Mouse (Mus musculus): ENCODE results near the gene Inpp5b. TPM values are rescaled to one million over a fixed set of nuclear protein-coding genes. Genes with fewer than 3 reads are reported as not detected.
A peak's percentile ranks its signal among the peaks of the same experiment; 100 is the strongest.

The Inpp5b gene
- 25.2 and 28.8 TPM in 2 replicates for polyA plus RNA-seq (2016; fragmentation: Nextera tagmentation; extraction: Ambion mirVana)

- H3K4me3 ChIP-seq: peak within 1 kb of the TSS; percentile 52
- peaks cover 8% of the 10 kb centered on the region; the same call in 1 of the 2 replicates for H3K36me3 ChIP-seq
- H3K4me2 ChIP-seq (replicated peaks): peak within 1 kb of the TSS; percentile 58
- peaks cover 8% of the 10 kb centered on the region for H3K4me1 ChIP-seq
- no peak within 1 kb of the TSS for H3K27ac ChIP-seq (replicated peaks)
- H3K9ac ChIP-seq (replicated peaks): peak within 1 kb of the TSS; percentile 55
- no peaks in the 10 kb centered on the region for H3K9me3 ChIP-seq
- WGBS: 15% methylated on average over 25 of the region's 25 CpGs
- H3K27me3 ChIP-seq: no peaks in the 10 kb centered on the region
- ATAC-seq (ENCODE audit: low FRiP score, low read depth): peak; percentile 92
These were observed at the start of gene Inpp5b for GRCm38 (mm10) chr4:124741376-124742343. Inpp5b (plus strand) TSS chr4:124741850.

GRCm38 (mm10) chr4:124692416-124692861 is 49.2 kb upstream of the Inpp5b start:
- H3K4me1 ChIP-seq: peaks cover 13% of the 10 kb centered on the region
- ATAC-seq (ENCODE audit: low FRiP score, low read depth): no peak
- no peaks in the 10 kb centered on the region for H3K9me3 ChIP-seq
- H3K36me3 ChIP-seq: peaks cover 12% of the 10 kb centered on the region; the same call in 1 of the 2 replicates
- H3K4me2 ChIP-seq (replicated peaks): peak overlapping the region; percentile 73
- H3K27me3 ChIP-seq: peaks cover 19% of the 10 kb centered on the region
- WGBS: 75% methylated on average over 3 of the region's 3 CpGs
- peak overlapping the region; percentile 91 for H3K4me3 ChIP-seq
- no peak overlapping the region for H3K27ac ChIP-seq (replicated peaks)
- peak overlapping the region; percentile 87 for H3K9ac ChIP-seq (replicated peaks)

- Histone ChIP-seq H3K27me3 (peaks cover 24% of the 10 kb centered on the region), H3K27ac (replicated peaks) (peak within 1 kb of the TSS; percentile 63; the same call in 1 of the 2 replicates), H3K4me2 (replicated peaks) (peak within 1 kb of the TSS; percentile 73), H3K36me3 (peaks cover 6% of the 10 kb centered on the region; the same call in 1 of the 2 replicates), H3K9me3 (no peaks in the 10 kb centered on the region), H3K4me1 (peaks cover 13% of the 10 kb centered on the region), H3K4me3 (peak within 1 kb of the TSS; percentile 91), H3K9ac (replicated peaks) (peak within 1 kb of the TSS; percentile 87)
- ATAC-seq (ENCODE audit: low FRiP score, low read depth): peak; percentile 97
- WGBS: 2% methylated on average over 43 of the region's 43 CpGs
These were observed 48.3 kb upstream of the Inpp5b start, which contains the start of gene Utp11 for GRCm38 (mm10) chr4:124693135-124693894. Utp11 (minus strand) TSS chr4:124693600.

- no peak for ATAC-seq (ENCODE audit: low FRiP score, low read depth)
- H3K9ac ChIP-seq (replicated peaks): no peak overlapping the region
- 67% methylated on average over 2 of the region's 2 CpGs for WGBS
These were observed 47.1 kb upstream of the Inpp5b start for GRCm38 (mm10) chr4:124694572-124694971.

GRCm38 (mm10) chr4:124695786-124696516 is 45.7 kb upstream of the Inpp5b start:
- no peak overlapping the region for H3K4me3 ChIP-seq
- WGBS: 15% methylated on average over 18 of the region's 18 CpGs
- no peak overlapping the region for H3K4me2 ChIP-seq (replicated peaks)

More at GRCm38 (mm10) chr4:124694572-124694971, 47.1 kb upstream of the Inpp5b start:
- H3K4me3 ChIP-seq: no peak overlapping the region
- no peaks in the 10 kb centered on the region for H3K9me3 ChIP-seq
- H3K27me3 ChIP-seq: peaks cover 30% of the 10 kb centered on the region
- peaks cover under 1% of the 10 kb centered on the region; the same call in 1 of the 2 replicates for H3K36me3 ChIP-seq
- no peak overlapping the region for H3K4me2 ChIP-seq (replicated peaks)
- peaks cover 14% of the 10 kb centered on the region for H3K4me1 ChIP-seq
- no peak overlapping the region for H3K27ac ChIP-seq (replicated peaks)

GRCm38 (mm10) chr4:124699791-124700190 is 41.9 kb upstream of the Inpp5b start:
- H3K9ac ChIP-seq (replicated peaks): 0 out of 2 replicates have a peak overlapping the region, but pooled peaks have one; percentile 24
- no peak for ATAC-seq (ENCODE audit: low FRiP score, low read depth)

More at GRCm38 (mm10) chr4:124695786-124696516, 45.7 kb upstream of the Inpp5b start:
- ATAC-seq (ENCODE audit: low FRiP score, low read depth): no peak
- Histone ChIP-seq H3K9ac (replicated peaks) (no peak overlapping the region), H3K4me1 (peaks cover 27% of the 10 kb centered on the region), H3K9me3 (no peaks in the 10 kb centered on the region), H3K36me3 (no peaks in the 10 kb centered on the region), H3K27ac (replicated peaks) (no peak overlapping the region), H3K27me3 (peaks cover 40% of the 10 kb centered on the region)

GRCm38 (mm10) chr4:124700248-124700971 is 41.2 kb upstream of the Inpp5b start, which contains the start of gene Fhl3:
Fhl3 (plus strand) TSS chr4:124700701.
- peaks cover 52% of the 10 kb centered on the region for H3K4me1 ChIP-seq
- H3K9me3 ChIP-seq: no peaks in the 10 kb centered on the region
- WGBS: 1% methylated on average over 45 of the region's 59 CpGs
- ATAC-seq (ENCODE audit: low FRiP score, low read depth): peak; percentile 66
- H3K9ac ChIP-seq (replicated peaks): peak within 1 kb of the TSS; percentile 77
- H3K27ac ChIP-seq (replicated peaks): 0 out of 2 replicates have a peak within 1 kb of the TSS, but pooled peaks have one; percentile 10
- H3K36me3 ChIP-seq: no peaks in the 10 kb centered on the region
- H3K27me3 ChIP-seq: peaks cover 46% of the 10 kb centered on the region
- H3K4me3 ChIP-seq: peak within 1 kb of the TSS; percentile 60
- H3K4me2 ChIP-seq (replicated peaks): peak within 1 kb of the TSS; percentile 98

More at GRCm38 (mm10) chr4:124699791-124700190, 41.9 kb upstream of the Inpp5b start:
- H3K36me3 ChIP-seq: no peaks in the 10 kb centered on the region
- WGBS: 6% methylated on average over 6 of the region's 6 CpGs
- H3K4me2 ChIP-seq (replicated peaks): peak overlapping the region; percentile 98
- H3K4me3 ChIP-seq: no peak overlapping the region
- H3K27me3 ChIP-seq: peaks cover 51% of the 10 kb centered on the region
- H3K9me3 ChIP-seq: no peaks in the 10 kb centered on the region
- no peak overlapping the region for H3K27ac ChIP-seq (replicated peaks)
- H3K4me1 ChIP-seq: peaks cover 48% of the 10 kb centered on the region

GRCm38 (mm10) chr4:124701052-124701845 is 40.4 kb upstream of the Inpp5b start:
- H3K9ac ChIP-seq (replicated peaks): peak overlapping the region; percentile 77
- no peaks in the 10 kb centered on the region for H3K9me3 ChIP-seq
- peak overlapping the region; percentile 60 for H3K4me3 ChIP-seq
- peaks cover 38% of the 10 kb centered on the region for H3K27me3 ChIP-seq
- peaks cover 52% of the 10 kb centered on the region for H3K4me1 ChIP-seq
- no peaks in the 10 kb centered on the region for H3K36me3 ChIP-seq
- 3% methylated on average over 22 of the region's 22 CpGs for WGBS
- 0 out of 2 replicates have a peak, but pooled peaks have one; percentile 8 for ATAC-seq (ENCODE audit: low FRiP score, low read depth)
- H3K4me2 ChIP-seq (replicated peaks): peak overlapping the region; percentile 98
- 0 out of 2 replicates have a peak overlapping the region, but pooled peaks have one; percentile 10 for H3K27ac ChIP-seq (replicated peaks)

GRCm38 (mm10) chr4:124701916-124702315 is 39.7 kb upstream of the Inpp5b start:
- Histone ChIP-seq H3K27ac (replicated peaks) (no peak overlapping the region), H3K4me2 (replicated peaks) (peak overlapping the region; percentile 98), H3K9ac (replicated peaks) (peak overlapping the region; percentile 77), H3K4me3 (peak overlapping the region; percentile 60), H3K9me3 (no peaks in the 10 kb centered on the region), H3K27me3 (peaks cover 37% of the 10 kb centered on the region), H3K4me1 (peaks cover 52% of the 10 kb centered on the region), H3K36me3 (no peaks in the 10 kb centered on the region)
- 49% methylated on average over 2 of the region's 5 CpGs for whole genome bisulfite sequencing
- no peak for ATAC-seq (ENCODE audit: low FRiP score, low read depth)

GRCm38 (mm10) chr4:124703406-124703805 is 38.2 kb upstream of the Inpp5b start:
- Histone ChIP-seq H3K4me3 (no peak overlapping the region), H3K9ac (replicated peaks) (peak overlapping the region; percentile 21; the same call in 1 of the 2 replicates), H3K4me1 (peaks cover 53% of the 10 kb centered on the region), H3K27ac (replicated peaks) (0 out of 2 replicates have a peak overlapping the region, but pooled peaks have one; percentile 10), H3K36me3 (no peaks in the 10 kb centered on the region), H3K9me3 (no peaks in the 10 kb centered on the region), H3K27me3 (peaks cover 42% of the 10 kb centered on the region), H3K4me2 (replicated peaks) (peak overlapping the region; percentile 29)
- WGBS: 34% methylated on average over 2 of the region's 2 CpGs
- no peak for ATAC-seq (ENCODE audit: low FRiP score, low read depth)
